In genomic region chr1:36761568-36761967, GRCm38 (mm10) we compare ENCODE assay signal across 23 mouse cellular contexts. TPM values are rescaled to one million over a fixed set of nuclear protein-coding genes. Genes with fewer than 3 reads are reported as not detected.
DNase-seq lines count a peak whose midpoint lies in the region; ATAC-seq and TF ChIP-seq lines count a peak whose summit lies in the region.
"Had no signal": no experiment of that assay in that cellular context is flagged by ENCODE, and none has a peak within 500 bp of the region (broad histone marks: within the 10 kb centered on the region; RNA-seq: fewer than 3 reads in every experiment).

TSS of gene Zap70 (plus strand) at chr1:36761798.

- H3K9ac ChIP-seq in lung, postnatal 0 days (replicated peaks; ENCODE audit: low read depth), result no peak within 1 kb of the TSS
- no peak within 1 kb of the TSS for H3K9ac ChIP-seq in hindbrain, embryonic 12.5 days
- H3K9ac ChIP-seq: hindbrain, embryonic 15.5 days; liver, embryonic 14.5 days had no signal

- no peak within 1 kb of the TSS for H3K27ac ChIP-seq in lung, postnatal 0 days (ENCODE audit: low read length)
- H3K27ac ChIP-seq in hindbrain, embryonic 12.5 days, result no peak within 1 kb of the TSS
- H3K27ac ChIP-seq: hindbrain, embryonic 15.5 days; liver, embryonic 14.5 days had no signal

- no peak for ATAC-seq in lung, postnatal 0 days
- ATAC-seq in monocyte, adult 5-6 weeks (replicated peaks; ENCODE audit: insufficient number of reproducible peaks, low FRiP score, low TSS enrichment, poor library complexity, severe bottlenecking), result peak; percentile 28; the same call in 1 of the 2 replicates
- no peak for ATAC-seq in hindbrain, embryonic 12.5 days (ENCODE audit: low FRiP score)
- ATAC-seq: forebrain, embryonic 16.5 days had no signal

- WGBS in lung, adult 2 months, result 74% methylated on average over 11 of the region's 11 CpGs
- 71% methylated on average over 11 of the region's 11 CpGs for WGBS in lung, postnatal 0 days
- 85% methylated on average over 11 of the region's 11 CpGs for WGBS in hindbrain, embryonic 12.5 days

- no peaks in the 10 kb centered on the region for H3K36me3 ChIP-seq in lung, postnatal 0 days (ENCODE audit: insufficient read depth, low read length)
- no peaks in the 10 kb centered on the region for H3K36me3 ChIP-seq in hindbrain, embryonic 12.5 days
- H3K36me3 ChIP-seq: hindbrain, embryonic 15.5 days had no signal

- TF ChIP-seq EP300 in lung, postnatal 0 days (IDR thresholded peaks at IDR 0.05), result no peak

- H3K4me1 ChIP-seq in lung, adult 2 months (ENCODE audit: control insufficient read depth, insufficient read depth, low read length), result no peaks in the 10 kb centered on the region
- H3K4me1 ChIP-seq in lung, postnatal 0 days (ENCODE audit: insufficient read depth, low read depth, low read length), result no peaks in the 10 kb centered on the region
- no peaks in the 10 kb centered on the region for H3K4me1 ChIP-seq in hindbrain, embryonic 12.5 days
- H3K4me1 ChIP-seq: hindbrain, embryonic 15.5 days had no signal

- TF ChIP-seq CTCF in lung, adult 2 months (IDR thresholded peaks at IDR 0.05; ENCODE audit: insufficient read depth, low read length), result no peak
- TF ChIP-seq CTCF in lung, postnatal 0 days (IDR thresholded peaks at IDR 0.05), result no peak

- no peak for DNase-seq in lung, adult 2 months
- DNase-seq in lung, postnatal 0 days (ENCODE audit: low spot score), result no peak
- DNase-seq in T-cell, adult 2 months (ENCODE audit: low spot score), result peak; percentile 90
- DNase-seq in thymus, postnatal 14 days, result peak; percentile 86
- DNase-seq in left cerebral cortex, adult 8-10 months (ENCODE audit: low spot score in 2 of 2), result no peak
- no peak for DNase-seq in gastrocnemius, postnatal 14 days
- DNase-seq: adrenal gland, postnatal 36 days; cerebellum, postnatal 14 days; gastrocnemius, postnatal 25 days; heart, postnatal 10 days; kidney, adult 2 months; kidney, postnatal 36 days; left cerebral cortex, postnatal 4 days; lung, postnatal 36 days; right cerebral cortex, postnatal 25 days had no signal

- H3K27me3 ChIP-seq in lung, postnatal 0 days (replicated peaks; ENCODE audit: insufficient read depth, low read length), result no peaks in the 10 kb centered on the region
- H3K27me3 ChIP-seq in hindbrain, embryonic 12.5 days, result no peaks in the 10 kb centered on the region
- H3K27me3 ChIP-seq: hindbrain, embryonic 15.5 days had no signal

- H3K4me2 ChIP-seq in lung, postnatal 0 days (replicated peaks; ENCODE audit: low read depth, low read length), result no peak within 1 kb of the TSS
- no peak within 1 kb of the TSS for H3K4me2 ChIP-seq in hindbrain, embryonic 12.5 days (replicated peaks)
- H3K4me2 ChIP-seq: hindbrain, embryonic 15.5 days; midbrain, embryonic 11.5 days had no signal

- no peak within 1 kb of the TSS for H3K4me3 ChIP-seq in lung, adult 2 months (replicated peaks; ENCODE audit: extremely low read depth, low read depth, low read length)
- H3K4me3 ChIP-seq in lung, postnatal 0 days (ENCODE audit: low read depth, low read length), result no peak within 1 kb of the TSS
- H3K4me3 ChIP-seq in hindbrain, embryonic 12.5 days, result no peak within 1 kb of the TSS
- H3K4me3 ChIP-seq: hindbrain, embryonic 15.5 days; myocyte had no signal

- intact Hi-C loops in gastrocnemius, postnatal 14 days (cut with DNase I; ENCODE audit: low total_unique reads), result no loop called here

- no peak for TF ChIP-seq POLR2A in lung, adult 2 months (IDR thresholded peaks at IDR 0.05; ENCODE audit: borderline replicate concordance, extremely low read depth, low read depth, low read length)

- no peaks in the 10 kb centered on the region for H3K9me3 ChIP-seq in lung, postnatal 0 days (ENCODE audit: low read length)
- no peaks in the 10 kb centered on the region for H3K9me3 ChIP-seq in hindbrain, embryonic 12.5 days (replicated peaks)
- H3K9me3 ChIP-seq: hindbrain, embryonic 15.5 days had no signal

RNA-seq across cellular contexts. Expression of gene Zap70, which starts in this region (rescaled TPM):
- 10.9 and 12.9 TPM in 2 replicates for polyA plus RNA-seq in lung, adult 2 months (2012; rRNA removed)
- 4.3 and 5.2 TPM in 2 replicates for polyA plus RNA-seq in lung, postnatal 0 days (2015; fragmentation: Nextera tagmentation; extraction: Ambion mirVana)
- total RNA-seq in monocyte, adult 5-6 weeks (2017), result 14.5 to 81.6 TPM (median 14.9 TPM) in 3 replicates
- polyA plus RNA-seq in hindbrain, embryonic 12.5 days (2016; fragmentation: Nextera tagmentation; extraction: Ambion mirVana), result 0.34 and 0.39 TPM in 2 replicates
- total RNA-seq in left cerebral cortex, adult 8-10 months (2022), result 1 to 10 TPM in 3 of 4 experiments, under 1 TPM in 1; 0.49 to 2.2 (median 1.5) TPM
- under 1 TPM in 1 of 2 experiments, not detected in 1; 0.39 TPM for total RNA-seq in gastrocnemius, postnatal 14 days (2021)
- polyA plus RNA-seq: C2C12 had no signal

Comparison
In these comparisons a context has a peak if more than half of its experiments do, and no peak if none do; other contexts are left out.
1. DNase-seq: peak in T-cell, adult 2 months (single experiment) and thymus, postnatal 14 days (single experiment); none in lung, adult 2 months (single experiment), lung, postnatal 0 days (single experiment), left cerebral cortex, adult 8-10 months (0 of 2) and gastrocnemius, postnatal 14 days (single experiment).